Mouse (Mus musculus): ENCODE measurements around the gene Wwc1.
A peak's percentile ranks its signal among the peaks of the same experiment; 100 is the strongest.

DNA sequence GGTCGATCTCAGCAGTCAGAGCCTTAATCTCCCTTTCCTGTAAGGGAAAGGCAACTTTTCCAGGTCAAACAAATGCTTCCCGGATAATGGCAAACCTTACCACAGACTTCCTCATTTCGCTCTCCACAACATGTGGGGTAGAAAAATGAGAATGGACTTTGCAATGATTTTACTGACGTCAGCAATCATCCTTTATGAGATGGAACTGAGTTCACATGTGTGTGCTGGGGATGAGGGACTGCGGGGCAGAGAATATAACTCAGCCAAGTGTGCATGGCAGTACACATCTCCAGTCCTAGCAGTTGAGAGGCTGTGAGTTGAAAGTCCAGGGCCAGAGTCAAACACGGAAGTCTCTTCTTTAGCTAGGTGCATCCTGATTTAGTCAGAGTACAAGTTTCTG is 147.1 kb downstream of the Wwc1 start:
- TF ChIP-seq ZNF384 (IDR thresholded peaks at IDR 0.05; ENCODE audit: low read depth, low read length): no peak
- no peak for TF ChIP-seq CHD2 (IDR thresholded peaks at IDR 0.05; ENCODE audit: low read depth, low read length)
- TF ChIP-seq ZC3H11A (IDR thresholded peaks at IDR 0.05; ENCODE audit: borderline replicate concordance, low read depth, low read length): no peak
- TF ChIP-seq MAFK (IDR thresholded peaks at IDR 0.05; ENCODE audit: insufficient read depth, low read depth, low read length): 0 out of 2 replicates have a peak, but pooled peaks have one; percentile 7
- no peak for TF ChIP-seq HCFC1 (IDR thresholded peaks at IDR 0.05; ENCODE audit: borderline replicate concordance, insufficient read depth, low read length)

All from ES-E14 (cell line).